Mouse (Mus musculus) cerebellum, adult 2 months (tissue): ENCODE measurements at regions not wholly inside any gene's neighbourhood (a gene's known extent, or its start where the extent isn't known, plus 50 kb on each side); places are given as distances from the start of the nearest gene placed in this dataset.

Experiments
- DNase-seq, 2 experiments: peaks; one replicate each; pipeline ENCODE4 v3.0.0; 2021
- H3K27ac ChIP-seq: fragments of 200-500 bp; 2 replicates; pipeline ENCODE4 v1.5.1; 2012; ENCODE audit warnings: low read length, control low read depth, inconsistent platforms; ENCODE audit not compliant: insufficient read depth
- H3K27me3 ChIP-seq: fragments of 200-500 bp; 2 replicates; pipeline ENCODE4 v1.6.1; 2012; ENCODE audit warnings: inconsistent platforms, mild to moderate bottlenecking, low read length, moderate library complexity; ENCODE audit not compliant: control insufficient read depth, insufficient read depth
- H3K4me1 ChIP-seq: fragments of 200-500 bp; 2 replicates; pipeline ENCODE4 v1.6.1; 2011; ENCODE audit warnings: low read length; ENCODE audit not compliant: control insufficient read depth, insufficient read depth
- H3K4me3 ChIP-seq: fragments of 200-500 bp; replicated peaks from 2 replicates; pipeline ENCODE3; 2011; ENCODE audit warnings: mild to moderate bottlenecking, low read depth, low read length, control low read depth; ENCODE audit not compliant: insufficient read depth
- CTCF ChIP-seq: fragments of 200-500 bp; IDR thresholded peaks from 2 replicates; pipeline ENCODE4 v1.5.1; 2011; ENCODE audit warnings: low read depth, mild to moderate bottlenecking, control low read depth, low read length, moderate library complexity, borderline replicate concordance; ENCODE audit not compliant: insufficient read depth
- POLR2A ChIP-seq: fragments of 200-500 bp; IDR thresholded peaks from 2 replicates; pipeline ENCODE4 v1.6.1; 2011; ENCODE audit warnings: low read length, control low read depth, borderline replicate concordance; ENCODE audit not compliant: insufficient read depth
- WGBS: fragments of 180-500 bp; shearing (Covaris S2); methylation state at CpG from one replicate; pipeline ENCODE4 v1.1.7; 2018; 5-methylcytosine and 5-hydroxymethylcytosine counted together

DNA sequence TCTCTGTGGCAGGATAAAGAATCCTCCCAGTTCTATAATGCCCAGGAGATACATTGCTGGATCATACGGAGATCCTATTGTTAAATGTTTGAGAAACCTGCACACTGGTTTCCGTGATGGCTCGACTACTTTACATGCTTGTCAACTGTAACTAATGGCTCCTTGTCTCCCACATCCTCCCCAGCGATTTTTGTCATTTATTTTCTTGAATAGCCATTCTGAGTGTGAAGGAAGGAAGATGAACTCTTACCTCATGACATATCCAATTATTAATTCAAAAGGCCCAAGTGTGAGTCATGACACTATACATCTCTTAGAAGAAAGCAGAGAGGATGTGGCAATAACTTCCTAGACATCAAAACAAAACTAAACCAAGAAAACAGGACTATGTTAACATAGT, 61.2 kb upstream of the Gm45716 start:
- H3K27me3 ChIP-seq: no peaks in the 10 kb centered on the region
- 26% methylated on average over 4 of the region's 4 CpGs for WGBS

DNA sequence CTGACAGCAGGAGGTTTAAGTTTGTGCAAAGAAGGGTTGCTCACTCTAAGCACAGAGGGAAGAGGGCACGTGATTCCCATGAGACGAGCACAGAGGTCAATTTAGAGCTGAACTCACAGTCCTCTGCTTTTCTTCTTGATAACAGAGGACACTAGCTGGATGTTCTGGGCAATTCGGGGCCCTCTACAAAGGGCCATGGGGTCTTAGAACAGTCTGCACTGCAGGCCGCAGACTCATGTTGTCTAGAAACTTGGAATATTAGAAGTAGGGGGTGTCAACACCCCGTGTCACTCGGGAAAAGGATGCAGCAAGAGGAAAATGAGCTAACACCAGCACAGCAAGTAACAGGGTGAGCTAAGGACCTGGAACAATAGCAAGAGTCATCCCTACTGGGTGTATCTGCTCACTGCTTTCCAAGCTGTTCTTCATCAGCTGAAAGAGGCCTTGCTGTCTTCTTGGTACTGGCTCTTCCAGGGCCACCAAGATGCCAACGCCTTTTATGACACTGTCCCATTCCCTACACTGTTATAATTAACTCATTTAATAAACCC, 58.5 kb upstream of the Gm45716 start:
- H3K27ac ChIP-seq: no peak overlapping the region
- WGBS: 75% methylated on average over 7 of the region's 7 CpGs
- H3K4me3 ChIP-seq: no peak overlapping the region
- H3K27me3 ChIP-seq: no peaks in the 10 kb centered on the region
- H3K4me1 ChIP-seq: no peaks in the 10 kb centered on the region
- DNase-seq: no peak
- no peak for TF ChIP-seq CTCF

More for the DNA sequence above, 61.2 kb upstream of the Gm45716 start:
- no peak overlapping the region for H3K27ac ChIP-seq
- no peak for DNase-seq
- no peaks in the 10 kb centered on the region for H3K4me1 ChIP-seq
- TF ChIP-seq CTCF: no peak
- TF ChIP-seq POLR2A: no peak
- H3K4me3 ChIP-seq: no peak overlapping the region

DNA sequence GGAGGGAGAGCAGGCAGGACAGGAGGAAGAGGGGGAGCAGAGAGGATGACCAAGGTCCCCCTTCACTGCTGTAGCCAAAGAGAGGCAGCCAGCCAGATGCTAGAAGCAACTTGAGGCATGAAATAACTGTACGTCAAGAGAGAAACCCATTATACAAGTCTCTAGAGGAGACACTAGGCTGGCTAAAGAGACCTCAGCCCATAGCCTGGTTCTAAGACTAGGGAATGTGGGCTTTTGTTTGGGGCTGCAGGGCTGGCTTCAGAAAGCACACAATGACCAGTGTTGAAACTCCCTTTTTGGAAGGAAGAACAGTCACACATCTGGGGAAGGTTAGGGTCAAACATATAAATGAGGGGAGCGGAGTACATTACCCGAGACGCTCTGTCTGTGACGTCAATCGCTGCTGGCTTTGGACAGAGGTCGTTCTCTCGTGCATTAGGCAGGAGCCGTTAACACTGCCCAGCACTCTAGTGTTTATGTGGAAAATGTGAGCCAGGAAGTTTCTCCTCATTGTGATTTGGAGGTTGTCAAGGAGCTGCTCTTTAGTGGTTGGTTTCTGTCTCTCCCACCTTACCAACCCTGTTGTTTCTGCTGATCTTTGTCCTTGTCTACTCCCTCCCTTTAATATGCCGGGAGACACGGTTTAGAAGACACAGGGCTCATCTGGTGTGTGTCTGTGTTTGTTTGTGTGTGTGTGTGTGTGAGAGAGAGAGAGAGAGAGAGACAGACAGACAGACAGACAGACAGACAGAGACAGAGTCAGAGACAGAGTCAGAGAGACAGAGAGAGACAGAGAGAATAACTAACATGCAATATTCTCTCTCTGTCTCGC, 57.5 kb upstream of the Gm45716 start:
- Histone ChIP-seq H3K27ac (no peak overlapping the region), H3K4me1 (no peaks in the 10 kb centered on the region), H3K27me3 (no peaks in the 10 kb centered on the region), H3K4me3 (no peak overlapping the region)
- no peak for TF ChIP-seq POLR2A
- no peak for TF ChIP-seq CTCF
- DNase-seq: no peak
- WGBS: 39% methylated on average over 12 of the region's 12 CpGs

DNA sequence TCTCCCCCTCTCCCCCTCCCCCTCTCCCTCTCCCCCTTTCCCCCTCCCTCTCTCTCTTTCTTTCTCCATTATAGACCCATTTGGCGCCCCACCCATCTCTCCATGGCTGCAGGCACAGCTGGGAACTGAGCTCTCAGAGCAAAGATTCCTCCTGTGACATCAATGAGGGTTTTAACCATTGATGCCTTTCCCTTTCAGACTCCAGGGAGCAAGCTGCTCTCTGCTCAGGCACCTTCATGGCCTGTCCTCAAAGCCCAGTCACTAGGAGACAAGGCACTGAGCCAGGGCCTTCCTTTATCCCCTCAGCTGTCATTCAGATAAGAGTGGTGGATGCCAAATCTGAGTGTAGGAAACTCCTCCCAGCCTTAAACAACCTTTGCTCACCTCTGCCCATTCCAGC, 56.8 kb upstream of the Gm45716 start:
- TF ChIP-seq CTCF: no peak
- TF ChIP-seq POLR2A: no peak
- H3K4me1 ChIP-seq: no peaks in the 10 kb centered on the region
- DNase-seq: peak in 1 of 2 experiments; percentile 14
- no peak overlapping the region for H3K4me3 ChIP-seq
- H3K27me3 ChIP-seq: no peaks in the 10 kb centered on the region
- WGBS: 10% methylated on average over 1 of the region's 1 CpGs
- no peak overlapping the region for H3K27ac ChIP-seq

DNA sequence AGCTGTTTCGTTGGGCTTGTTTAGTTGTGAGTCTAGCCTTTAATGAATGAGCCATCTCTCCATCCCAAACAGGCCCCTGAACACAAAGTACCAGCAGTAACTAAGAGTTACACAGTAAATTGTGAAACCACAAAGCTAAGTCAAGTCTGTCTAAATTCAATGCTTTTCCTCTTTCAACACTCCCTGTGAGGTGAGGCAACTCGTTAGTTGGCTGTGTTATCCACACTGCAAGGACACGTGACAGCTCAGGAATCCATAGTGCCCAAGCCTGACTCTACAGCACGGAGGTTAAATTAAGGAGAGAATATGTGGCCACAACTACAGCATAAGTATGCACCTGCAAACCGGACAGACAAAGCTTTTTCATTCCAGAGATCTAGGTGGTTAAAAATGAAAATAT, 54.9 kb upstream of the Gm45716 start:
- no peak overlapping the region for H3K27ac ChIP-seq
- WGBS: 84% methylated on average over 5 of the region's 5 CpGs
- no peaks in the 10 kb centered on the region for H3K4me1 ChIP-seq
- no peak overlapping the region for H3K4me3 ChIP-seq
- H3K27me3 ChIP-seq: no peaks in the 10 kb centered on the region
- no peak for DNase-seq
- TF ChIP-seq POLR2A: no peak
- TF ChIP-seq CTCF: no peak

DNA sequence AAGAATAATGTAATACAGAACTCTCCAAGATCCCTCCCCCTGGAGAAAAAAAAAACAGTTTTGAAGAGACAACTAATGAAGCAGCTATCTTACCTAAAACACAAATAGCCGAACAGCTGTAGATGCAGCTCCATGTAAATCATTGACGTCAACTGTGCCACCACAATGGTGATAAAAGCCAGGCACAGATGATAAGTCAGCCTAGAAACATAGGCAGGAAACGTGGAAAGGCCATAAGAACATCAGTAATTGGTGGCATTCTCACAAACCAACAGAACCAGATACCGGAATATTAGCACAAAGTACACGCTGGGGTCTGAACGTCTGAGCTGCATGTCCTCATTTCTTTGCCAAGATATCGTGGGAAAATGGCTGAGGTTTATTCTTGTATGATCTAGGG, 51.2 kb upstream of the Gm45716 start:
- no peaks in the 10 kb centered on the region for H3K27me3 ChIP-seq
- no peak overlapping the region for H3K27ac ChIP-seq
- TF ChIP-seq CTCF (no peak), POLR2A (no peak)
- no peaks in the 10 kb centered on the region for H3K4me1 ChIP-seq
- H3K4me3 ChIP-seq: no peak overlapping the region
- no peak for DNase-seq
- WGBS: 81% methylated on average over 7 of the region's 7 CpGs
